Mouse (Mus musculus): ENCODE data around the gene Phactr4. TPM values are rescaled to one million over a fixed set of nuclear protein-coding genes. Genes with fewer than 3 reads are reported as not detected.

Gene Phactr4
- total and polyA plus RNA-seq, 3 experiments = 0.95 to 9.6 (median 1.4) TPM

DNA sequence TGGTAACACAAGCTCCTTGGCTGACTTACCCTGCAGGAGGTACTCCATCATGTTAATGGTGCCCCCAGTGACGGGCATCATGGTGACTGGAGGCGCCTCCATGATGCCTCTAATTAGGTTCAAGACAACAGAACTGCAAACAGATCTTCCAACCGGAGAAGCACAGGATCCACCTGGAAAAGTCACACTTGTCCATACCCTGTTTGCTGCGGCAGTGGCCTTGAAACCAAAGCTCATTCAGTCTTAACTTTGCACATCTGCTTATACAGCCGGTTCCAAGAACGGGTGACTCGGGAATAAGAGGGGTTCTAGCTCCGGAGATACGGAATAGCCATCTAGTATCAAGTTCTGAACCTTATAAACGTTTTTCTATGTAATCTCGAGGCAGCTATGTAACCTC is 40.5 kb upstream of the Phactr4 start:
- H3K9ac ChIP-seq (ENCODE audit: insufficient read depth, low read depth) = peak overlapping the region; percentile 89
- in situ Hi-C loops (cut with MboI; ENCODE audit: low pct_ligation_motif_present, low pct_unique_long_range_greater_than_20kb, low sequenced_read_pairs) (no loop called here), dilution Hi-C loops (cut with MboI; ENCODE audit: extremely low pct_ligation_motif_present, extremely low pct_unique_long_range_greater_than_20kb, low sequenced_read_pairs) (no loop called here)
- no peaks in the 10 kb centered on the region for H3K9me3 ChIP-seq (replicated peaks; ENCODE audit: low read length)
- peak overlapping the region; percentile 73 to 83 (median 77) for H3K4me3 ChIP-seq (replicated peaks in 1 of 3; ENCODE audit: low read depth in 2 of 3, low read length in 2 of 3, poor library complexity in 1 of 3)
- peaks cover 38% of the 10 kb centered on the region for H3K79me2 ChIP-seq (replicated peaks; ENCODE audit: control insufficient read depth, extremely low read depth, insufficient read depth, poor library complexity, severe bottlenecking)
- peaks cover 22 to 37% of the 10 kb centered on the region in 2 experiments for H3K36me3 ChIP-seq (replicated peaks in 1 of 2; ENCODE audit: control insufficient read depth in 1 of 2, insufficient read depth in 1 of 2, low read length in 1 of 2)
- H3K4me2 ChIP-seq (ENCODE audit: insufficient read depth, low read depth, poor library complexity, severe bottlenecking) = peak overlapping the region; percentile 56
- DNase-seq (ENCODE audit: extremely low read depth) = peak; percentile 30
- H3K4me1 ChIP-seq (ENCODE audit: control insufficient read depth in 1 of 2, insufficient read depth in 2 of 2) = peaks cover 7 to 28% of the 10 kb centered on the region in 2 experiments
- no peak overlapping the region for H3K27ac ChIP-seq (ENCODE audit: insufficient read depth, low read depth)
- no peaks in the 10 kb centered on the region for H3K27me3 ChIP-seq (replicated peaks)
- no peak for TF ChIP-seq TBP (conservative IDR thresholded peaks at IDR 0.05; ENCODE audit: low read depth, low read length)
- no peak for TF ChIP-seq USF1 (IDR thresholded peaks at IDR 0.05; ENCODE audit: low read depth, low read length)
- no peak for TF ChIP-seq ZNF384 (IDR thresholded peaks at IDR 0.05; ENCODE audit: low read depth, low read length)
- TF ChIP-seq JUND (conservative IDR thresholded peaks at IDR 0.05; ENCODE audit: low read depth, low read length) = no peak
- no peak for TF ChIP-seq RCOR1 (conservative IDR thresholded peaks at IDR 0.05; ENCODE audit: low read depth, low read length)
- TF ChIP-seq E2F4 (IDR thresholded peaks at IDR 0.05; ENCODE audit: insufficient replicate concordance, low read depth, low read length) = no peak
- no peak for TF ChIP-seq MAX (IDR thresholded peaks at IDR 0.05; ENCODE audit: low read length)
- no peak for TF ChIP-seq SIN3A (IDR thresholded peaks at IDR 0.05; ENCODE audit: low read length)

DNA sequence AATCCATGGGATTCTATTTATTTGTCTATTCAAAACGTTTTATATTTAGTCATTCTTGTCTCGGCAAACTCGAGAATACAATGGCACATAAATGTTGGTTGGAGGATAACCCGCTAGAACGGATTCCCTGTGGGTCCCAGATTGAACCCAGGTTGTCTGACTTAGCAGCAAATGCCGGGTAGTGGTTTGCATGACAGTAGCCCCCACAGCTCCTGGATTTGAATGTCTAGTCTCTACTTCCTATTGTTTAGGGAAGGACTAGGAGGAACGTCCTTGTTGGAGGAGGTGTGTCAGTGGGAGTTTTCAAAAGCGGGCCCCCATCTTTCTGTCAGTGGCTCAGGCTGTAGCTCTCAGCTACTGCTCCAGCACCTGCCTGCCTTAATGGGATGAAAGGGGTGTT is 37.9 kb upstream of the Phactr4 start:
- no peak overlapping the region for H3K9ac ChIP-seq (ENCODE audit: insufficient read depth, low read depth)
- no peak overlapping the region for H3K4me3 ChIP-seq (replicated peaks in 1 of 3; ENCODE audit: low read depth in 2 of 3, low read length in 2 of 3, poor library complexity in 1 of 3)
- DNase-seq (ENCODE audit: extremely low read depth) = no peak
- peaks cover 7 to 37% of the 10 kb centered on the region in 2 experiments for H3K4me1 ChIP-seq (ENCODE audit: control insufficient read depth in 1 of 2, insufficient read depth in 2 of 2)
- peaks cover 28 to 58% of the 10 kb centered on the region in 2 experiments for H3K36me3 ChIP-seq (replicated peaks in 1 of 2; ENCODE audit: control insufficient read depth in 1 of 2, insufficient read depth in 1 of 2, low read length in 1 of 2)
- dilution Hi-C loops (cut with MboI; ENCODE audit: extremely low pct_ligation_motif_present, extremely low pct_unique_long_range_greater_than_20kb, low sequenced_read_pairs) = no loop called here
- H3K9me3 ChIP-seq (replicated peaks; ENCODE audit: low read length) = no peaks in the 10 kb centered on the region
- H3K79me2 ChIP-seq (replicated peaks; ENCODE audit: control insufficient read depth, extremely low read depth, insufficient read depth, poor library complexity, severe bottlenecking) = peaks cover 38% of the 10 kb centered on the region
- no peaks in the 10 kb centered on the region for H3K27me3 ChIP-seq (replicated peaks)
- in situ Hi-C loops (cut with MboI; ENCODE audit: low pct_ligation_motif_present, low pct_unique_long_range_greater_than_20kb, low sequenced_read_pairs) = no loop called here
- no peak overlapping the region for H3K4me2 ChIP-seq (ENCODE audit: insufficient read depth, low read depth, poor library complexity, severe bottlenecking)
- no peak overlapping the region for H3K27ac ChIP-seq (ENCODE audit: insufficient read depth, low read depth)
- TF ChIP-seq IRF4 (IDR thresholded peaks at IDR 0.05; ENCODE audit: low read depth, low read length) (no peak), MXI1 (IDR thresholded peaks at IDR 0.05; ENCODE audit: low read depth, low read length) (no peak), SMC3 (IDR thresholded peaks at IDR 0.05; ENCODE audit: low read depth, low read length) (no peak), MEF2A (IDR thresholded peaks at IDR 0.05; ENCODE audit: borderline replicate concordance, low read depth, low read length) (no peak), POLR2AphosphoS2 (IDR thresholded peaks at IDR 0.05; ENCODE audit: low read depth, low read length) (no peak), CTCF (conservative IDR thresholded peaks at IDR 0.05 in 1 of 2, IDR thresholded peaks at IDR 0.05 in 1 of 2; ENCODE audit: low read depth in 2 of 2, low read length in 2 of 2) (no peak), SIN3A (IDR thresholded peaks at IDR 0.05; ENCODE audit: low read length) (no peak), CHD1 (IDR thresholded peaks at IDR 0.05; ENCODE audit: low read depth, low read length) (no peak), MAFK (IDR thresholded peaks at IDR 0.05; ENCODE audit: insufficient replicate concordance, low read length) (no peak), NELFE (IDR thresholded peaks at IDR 0.05; ENCODE audit: low read depth, low read length) (no peak), USF2 (conservative IDR thresholded peaks at IDR 0.05; ENCODE audit: low read depth, low read length) (no peak), HCFC1 (IDR thresholded peaks at IDR 0.05; ENCODE audit: low read depth, low read length) (no peak), E2F4 (IDR thresholded peaks at IDR 0.05; ENCODE audit: insufficient replicate concordance, low read depth, low read length) (no peak), RCOR1 (conservative IDR thresholded peaks at IDR 0.05; ENCODE audit: low read depth, low read length) (no peak), KAT2A (IDR thresholded peaks at IDR 0.05; ENCODE audit: insufficient replicate concordance, low read length) (no peak), RAD21 (IDR thresholded peaks at IDR 0.05; ENCODE audit: low read depth, low read length) (no peak), ZC3H11A (IDR thresholded peaks at IDR 0.05; ENCODE audit: low read depth, low read length) (no peak), GABPA (IDR thresholded peaks at IDR 0.05; ENCODE audit: insufficient replicate concordance, low read depth, low read length) (no peak)
